Comparison of ENCODE assay signal across 30 mouse cellular contexts in genomic region chr12:81128693-81129092, GRCm38 (mm10).
"Had no signal": no experiment of that assay in that cellular context is flagged by ENCODE, and none has a peak within 500 bp of the region (broad histone marks: within the 10 kb centered on the region; RNA-seq: fewer than 3 reads in every experiment).

No protein-coding gene starts in this region.

- H3K4me1 ChIP-seq: limb, embryonic 15.5 days; liver, embryonic 12.5 days; liver, embryonic 13.5 days; lung, embryonic 15.5 days; megakaryocyte, embryonic 14.5 days; midbrain, embryonic 12.5 days had no signal

- H3K4me3 ChIP-seq: limb, embryonic 10.5 days; limb, embryonic 12.5 days; limb, embryonic 13.5 days; limb, embryonic 15.5 days; liver, embryonic 12.5 days; liver, embryonic 13.5 days; liver, embryonic 15.5 days; lung, embryonic 15.5 days; megakaryocyte, embryonic 14.5 days; midbrain, embryonic 12.5 days; midbrain, embryonic 13.5 days; midbrain, embryonic 15.5 days; myocyte; neural tube, embryonic 12.5 days; neural tube, embryonic 13.5 days had no signal

- H3K27ac ChIP-seq: limb, embryonic 10.5 days; limb, embryonic 12.5 days; limb, embryonic 13.5 days; limb, embryonic 15.5 days; liver, embryonic 12.5 days; liver, embryonic 13.5 days; liver, embryonic 14.5 days; liver, embryonic 15.5 days; lung, embryonic 15.5 days; macrophage; midbrain, embryonic 12.5 days; midbrain, embryonic 13.5 days; midbrain, embryonic 15.5 days; neural tube, embryonic 12.5 days; neural tube, embryonic 13.5 days had no signal

- ATAC-seq: liver, embryonic 12.5 days; liver, postnatal 0 days; lung, postnatal 0 days; midbrain, embryonic 13.5 days; midbrain, embryonic 15.5 days; midbrain, embryonic 16.5 days had no signal

- H3K9me3 ChIP-seq: limb, embryonic 10.5 days; limb, embryonic 12.5 days; limb, embryonic 13.5 days; limb, embryonic 15.5 days; liver, embryonic 12.5 days; liver, embryonic 13.5 days; liver, embryonic 15.5 days; lung, embryonic 15.5 days; megakaryocyte, embryonic 14.5 days; midbrain, embryonic 12.5 days; midbrain, embryonic 13.5 days; midbrain, embryonic 15.5 days; neural tube, embryonic 12.5 days; neural tube, embryonic 13.5 days had no signal

- H3K27me3 ChIP-seq: limb, embryonic 12.5 days; limb, embryonic 13.5 days; limb, embryonic 15.5 days; liver, embryonic 12.5 days; liver, embryonic 13.5 days; liver, embryonic 15.5 days; lung, embryonic 15.5 days; megakaryocyte, embryonic 14.5 days; midbrain, embryonic 12.5 days; midbrain, embryonic 13.5 days; midbrain, embryonic 15.5 days; neural tube, embryonic 12.5 days; neural tube, embryonic 13.5 days had no signal

- DNase-seq: left cerebral cortex, postnatal 4 days; liver; liver, embryonic 13.5 days; liver, postnatal 0 days; lung, adult 18-20 months; lung, adult 2 months; lung, embryonic 14.5 days; lung, postnatal 10 days; lung, postnatal 14 days; lung, postnatal 36 days; lung, postnatal 4 days; midbrain, embryonic 14.5 days had no signal

- H3K36me3 ChIP-seq: limb, embryonic 10.5 days; limb, embryonic 12.5 days; limb, embryonic 13.5 days; limb, embryonic 15.5 days; liver, embryonic 12.5 days; liver, embryonic 13.5 days; liver, embryonic 15.5 days; lung, embryonic 15.5 days; midbrain, embryonic 12.5 days; midbrain, embryonic 13.5 days; midbrain, embryonic 15.5 days; neural tube, embryonic 12.5 days; neural tube, embryonic 13.5 days had no signal
